Mouse (Mus musculus): ENCODE results near the gene Parp8.
A peak's percentile ranks its signal among the peaks of the same experiment; 100 is the strongest.

The Parp8 gene

GRCm38 (mm10) chr13:117025226-117026067 lies at the start of gene Parp8:
Gene Parp8 (minus strand): TSS chr13:117025537.
- peak in 1 of 2 experiments; percentile 62 for DNase-seq (ENCODE audit: low spot score in 2 of 2)

- no peak for DNase-seq (ENCODE audit: low spot score in 2 of 2)
These were observed 37.4 kb upstream of the Parp8 start for GRCm38 (mm10) chr13:117062628-117063315.

- no peak for DNase-seq (ENCODE audit: low spot score in 2 of 2)
These were observed 31.1 kb upstream of the Parp8 start for GRCm38 (mm10) chr13:117056466-117056865.

- DNase-seq (ENCODE audit: low spot score in 2 of 2), result no peak
These were observed 29.6 kb upstream of the Parp8 start for GRCm38 (mm10) chr13:117054811-117055496.

GRCm38 (mm10) chr13:117052748-117053147 lies 27.4 kb upstream of the Parp8 start:
- DNase-seq (ENCODE audit: low spot score in 2 of 2), result no peak

- peak; percentile 52 to 71 for DNase-seq (ENCODE audit: low spot score in 2 of 2)
These were observed 23.2 kb upstream of the Parp8 start for GRCm38 (mm10) chr13:117048541-117048971.

- DNase-seq (ENCODE audit: low spot score in 2 of 2), result no peak
These were observed 18.2 kb upstream of the Parp8 start for GRCm38 (mm10) chr13:117043567-117043966.

GRCm38 (mm10) chr13:117041021-117041420 lies 15.7 kb upstream of the Parp8 start:
- DNase-seq (ENCODE audit: low spot score in 2 of 2), result no peak

GRCm38 (mm10) chr13:117036277-117036676 lies 10.9 kb upstream of the Parp8 start:
- no peak for DNase-seq (ENCODE audit: low spot score in 2 of 2)

- DNase-seq (ENCODE audit: low spot score in 2 of 2), result no peak
These were observed 9.8 kb upstream of the Parp8 start for GRCm38 (mm10) chr13:117035121-117035520.

GRCm38 (mm10) chr13:117034676-117035075 lies 9.3 kb upstream of the Parp8 start:
- DNase-seq (ENCODE audit: low spot score in 2 of 2), result no peak

- DNase-seq (ENCODE audit: low spot score in 2 of 2), result no peak
These were observed 8.5 kb upstream of the Parp8 start for GRCm38 (mm10) chr13:117033676-117034308.

- no peak for DNase-seq (ENCODE audit: low spot score in 2 of 2)
These were observed 7.1 kb upstream of the Parp8 start for GRCm38 (mm10) chr13:117032402-117032801.

- no peak for DNase-seq (ENCODE audit: low spot score in 2 of 2)
These were observed 6.2 kb upstream of the Parp8 start for GRCm38 (mm10) chr13:117031546-117031945.

- DNase-seq (ENCODE audit: low spot score in 2 of 2), result no peak
These were observed 2.9 kb upstream of the Parp8 start for GRCm38 (mm10) chr13:117028221-117028620.

- DNase-seq (ENCODE audit: low spot score in 2 of 2), result no peak
These were observed 2.0 kb upstream of the Parp8 start for GRCm38 (mm10) chr13:117027336-117027735.

- no peak for DNase-seq (ENCODE audit: low spot score in 2 of 2)
These were observed 991 bp upstream of the Parp8 start for GRCm38 (mm10) chr13:117026276-117026780.

- DNase-seq (ENCODE audit: low spot score in 2 of 2), result peak in 1 of 2 experiments; percentile 32
These were observed 466 bp downstream of the Parp8 start for GRCm38 (mm10) chr13:117024916-117025225.

GRCm38 (mm10) chr13:117024127-117024915 lies 1.0 kb downstream of the Parp8 start:
- peak in 1 of 2 experiments; percentile 38 for DNase-seq (ENCODE audit: low spot score in 2 of 2)

- DNase-seq (ENCODE audit: low spot score in 2 of 2), result no peak
These were observed 1.8 kb downstream of the Parp8 start for GRCm38 (mm10) chr13:117023346-117024050.
